Mouse (Mus musculus): ENCODE data around the gene Sp7.

- TF ChIP-seq CTCF (IDR thresholded peaks at IDR 0.05; ENCODE audit: extremely low read depth, insufficient read depth, insufficient read length, insufficient replicate concordance) (no peak), POLR2A (IDR thresholded peaks at IDR 0.05; ENCODE audit: low read depth, low read length) (no peak)
These were observed 55.5 kb downstream of the Sp7 start for GRCm38 (mm10) chr15:102311489-102311888.
